Mouse (Mus musculus) c-Kit-positive CD71-negative TER-119-negative erythroid progenitor cells, embryonic 14.5 days (primary cell): ENCODE data around the gene Sytl2.

Source experiments
- DNase-seq: peaks from one replicate; pipeline ENCODE4 v3.0.0-alpha.2; 2013; ENCODE audit warnings: low read depth

Sytl2 gene

DNA sequence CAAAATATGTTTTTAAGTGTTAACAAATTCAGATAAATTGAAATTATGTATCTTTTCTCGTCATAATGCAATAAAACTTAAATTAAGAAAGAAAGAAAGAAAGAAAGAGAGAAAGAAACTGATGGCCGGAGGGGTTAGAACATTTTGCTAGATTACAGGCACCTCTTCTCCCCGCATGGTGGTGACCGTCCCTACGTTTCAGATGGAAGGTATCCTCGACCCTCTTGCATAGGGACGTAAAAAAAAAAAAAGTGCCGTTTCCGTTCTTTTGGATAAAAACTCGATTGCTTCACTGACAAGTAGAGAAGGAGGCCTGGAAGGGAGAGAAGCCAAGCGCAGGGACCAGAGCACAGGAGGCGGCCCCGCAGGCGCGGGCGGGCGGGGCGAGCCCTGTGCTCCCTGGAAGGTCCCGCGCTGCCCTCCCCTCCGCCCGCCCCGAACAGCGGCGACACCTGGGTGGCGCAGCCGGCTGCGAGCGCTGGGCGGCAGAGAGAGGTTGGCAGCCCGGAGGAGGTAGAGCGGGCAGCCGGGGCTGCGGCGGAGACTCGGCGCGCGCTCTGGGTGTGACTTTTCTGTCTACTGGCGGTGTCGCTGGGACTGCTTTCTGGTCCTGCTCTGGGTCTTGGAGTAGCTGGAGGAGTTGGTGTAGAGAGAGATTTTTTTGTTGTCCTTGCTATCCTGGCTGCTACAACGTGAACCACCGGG is at the start of gene Sytl2:
Sytl2 (plus strand) TSS at position 311 of the 705 bp plus-strand sequence.
- no peak for DNase-seq

DNA sequence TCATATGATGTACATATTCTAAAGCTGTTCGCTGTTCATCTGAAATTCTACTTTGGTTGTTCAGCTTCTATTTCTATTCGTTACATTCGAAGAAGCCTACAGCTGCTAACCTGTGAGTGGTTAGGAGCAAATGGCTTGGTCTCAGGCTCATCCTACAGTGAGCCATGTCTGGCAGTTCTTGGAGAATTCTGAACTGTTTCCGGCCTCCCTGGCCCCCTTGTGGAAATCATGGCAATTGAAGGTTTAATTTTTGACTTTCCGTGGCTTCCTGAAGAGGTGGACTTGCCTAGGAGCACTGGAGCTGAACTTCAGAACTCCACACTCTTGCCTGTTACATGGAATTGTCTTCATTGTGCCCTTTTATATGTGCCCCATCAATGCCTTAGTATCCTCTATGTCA is 49.1 kb upstream of the Sytl2 start:
- no peak for DNase-seq

GRCm38 (mm10) chr7:90258701-90259100 is 43.4 kb upstream of the Sytl2 start:
- no peak for DNase-seq

DNA sequence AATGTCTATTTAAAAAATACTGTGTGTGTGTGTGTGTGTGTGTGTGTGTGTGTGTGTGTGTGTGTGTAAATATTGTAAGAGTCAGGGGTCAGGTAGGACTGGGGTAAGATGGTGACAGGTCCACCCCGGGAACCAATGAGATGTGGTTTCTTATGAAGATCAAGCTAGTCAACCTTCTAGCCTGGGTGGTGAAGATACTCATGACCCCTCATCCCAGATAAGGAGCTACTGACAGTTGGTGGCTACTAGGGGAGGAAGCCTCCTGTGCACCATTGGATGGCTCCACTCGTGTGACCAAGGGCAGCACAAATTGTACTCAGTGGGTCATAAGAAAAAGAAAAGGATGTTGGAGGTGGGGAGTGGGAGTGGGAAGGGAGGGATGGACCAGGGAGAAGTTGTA is 42.2 kb upstream of the Sytl2 start:
- DNase-seq = no peak

- no peak for DNase-seq
Observed at GRCm38 (mm10) chr7:90261902-90262599, 40.0 kb upstream of the Sytl2 start.

DNA sequence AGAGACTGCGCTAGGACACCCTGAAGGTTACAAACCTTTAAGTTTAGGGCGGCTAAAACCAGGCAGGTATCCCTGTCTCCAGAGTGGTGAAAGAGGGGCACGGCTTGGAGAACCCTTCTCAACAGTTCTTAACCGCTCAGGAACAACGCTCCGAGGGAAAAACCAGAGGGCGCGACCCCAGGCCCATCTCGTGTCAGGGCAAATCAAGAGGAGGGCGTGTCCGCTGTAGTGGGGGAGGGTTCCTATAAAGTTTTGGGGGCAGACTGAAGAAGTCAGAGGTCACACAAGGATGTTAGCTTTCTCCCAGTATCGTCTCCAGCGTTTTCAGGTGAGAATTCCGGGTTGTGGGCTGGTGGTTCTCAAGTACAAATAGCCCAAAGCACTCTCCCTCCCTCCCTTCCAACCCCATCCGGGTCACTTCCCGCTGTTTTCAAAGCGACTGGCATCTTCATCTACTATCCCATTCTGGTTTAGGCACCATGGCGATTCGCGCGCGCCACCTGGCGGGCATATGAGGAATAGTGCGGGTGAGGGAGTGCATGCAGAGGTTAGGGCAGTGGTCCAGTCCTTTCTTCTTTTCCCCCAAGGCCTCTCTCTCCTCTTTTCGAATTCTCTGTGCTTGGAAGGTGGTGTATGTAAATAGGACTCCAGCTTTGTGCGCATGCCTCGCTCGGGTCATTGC is 36.6 kb upstream of the Sytl2 start, which contains the start of gene Ccdc83:
Ccdc83 (minus strand) TSS at position 489 of the 682 bp plus-strand sequence.
- peak; percentile 57 for DNase-seq

GRCm38 (mm10) chr7:90270141-90270540 is 31.9 kb upstream of the Sytl2 start:
- DNase-seq = no peak

DNA sequence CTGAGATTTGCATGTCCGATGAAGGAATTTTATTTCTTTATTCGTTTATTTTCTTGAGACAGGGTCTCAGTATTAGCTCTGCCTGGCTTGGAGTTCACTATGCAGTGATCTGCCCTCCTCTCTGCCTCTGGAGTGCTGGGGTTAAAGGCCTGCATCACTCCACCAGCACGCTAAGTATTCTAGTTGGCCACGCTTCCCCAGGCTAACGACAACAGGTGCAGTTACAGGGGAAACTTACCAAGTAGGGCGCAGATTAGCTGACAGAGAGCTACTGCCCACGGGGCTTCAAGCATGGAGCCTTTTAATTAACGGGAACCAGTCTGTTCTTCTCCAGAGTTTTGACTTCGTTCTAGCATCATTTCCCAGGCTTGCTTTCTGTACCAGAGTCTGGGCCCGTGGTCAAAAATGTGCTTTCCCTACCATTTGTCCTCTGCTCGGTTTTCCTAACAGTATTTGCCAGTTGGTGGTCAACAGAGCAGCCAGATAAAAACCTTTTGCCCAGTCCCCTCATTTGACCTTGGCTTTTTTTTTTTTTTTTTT is 27.4 kb upstream of the Sytl2 start:
- DNase-seq = no peak

DNA sequence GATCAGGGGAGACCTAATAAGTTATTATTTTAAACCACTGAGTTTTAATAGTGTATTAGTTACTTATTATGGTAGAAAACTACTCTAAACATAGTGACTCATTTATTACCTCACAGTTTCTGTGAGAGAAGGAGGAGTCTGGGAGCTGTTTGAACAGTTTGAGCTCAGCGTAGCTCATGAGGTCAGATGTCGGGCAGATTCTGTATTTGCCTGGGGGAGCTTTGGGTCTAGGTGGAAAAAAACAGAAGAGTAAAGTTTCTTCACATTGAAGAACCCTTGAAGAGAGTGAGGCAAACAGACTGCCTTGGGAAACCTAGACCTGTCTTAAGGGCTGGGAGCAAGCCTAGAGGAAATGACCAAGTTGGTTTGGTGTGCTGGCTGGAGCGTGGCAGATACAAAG is 24.8 kb upstream of the Sytl2 start:
- DNase-seq = no peak

- DNase-seq = no peak
Observed at GRCm38 (mm10) chr7:90277769-90278168, 24.3 kb upstream of the Sytl2 start.

GRCm38 (mm10) chr7:90279136-90279535 is 22.9 kb upstream of the Sytl2 start:
- DNase-seq = no peak

DNA sequence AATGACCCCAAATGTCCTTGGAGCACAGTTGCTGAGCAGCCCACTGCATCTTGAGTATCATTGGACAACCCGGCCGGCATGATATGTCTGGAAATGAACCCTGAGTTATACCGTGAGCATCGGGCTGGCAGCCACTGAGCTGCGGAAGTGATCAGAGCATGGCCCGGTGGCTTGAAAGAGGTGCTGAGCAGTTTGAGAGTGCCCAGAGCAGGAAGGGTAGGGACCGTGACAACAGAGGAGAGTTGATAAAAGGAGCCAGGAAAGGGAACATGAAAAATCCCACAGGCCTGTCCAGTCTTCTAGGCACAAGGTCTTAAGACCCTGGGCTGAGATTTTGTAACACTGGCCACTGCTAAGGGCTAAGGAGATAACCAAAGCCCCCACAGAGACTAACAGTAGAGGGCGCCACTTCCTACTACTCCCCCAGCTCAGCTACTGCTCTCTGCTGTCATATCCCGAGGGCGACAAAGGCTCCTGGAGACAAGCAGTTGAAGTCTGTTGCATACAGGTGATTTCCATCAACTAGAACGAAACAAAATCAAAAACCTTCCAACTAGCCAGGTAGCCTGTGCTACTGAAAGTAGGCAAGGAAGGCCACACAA is 21.7 kb upstream of the Sytl2 start:
- peak; percentile 34 for DNase-seq

GRCm38 (mm10) chr7:90280878-90281277 is 21.2 kb upstream of the Sytl2 start:
- no peak for DNase-seq

GRCm38 (mm10) chr7:90281759-90282546 is 20.1 kb upstream of the Sytl2 start:
- no peak for DNase-seq

GRCm38 (mm10) chr7:90282786-90283185 is 19.3 kb upstream of the Sytl2 start:
- no peak for DNase-seq

DNA sequence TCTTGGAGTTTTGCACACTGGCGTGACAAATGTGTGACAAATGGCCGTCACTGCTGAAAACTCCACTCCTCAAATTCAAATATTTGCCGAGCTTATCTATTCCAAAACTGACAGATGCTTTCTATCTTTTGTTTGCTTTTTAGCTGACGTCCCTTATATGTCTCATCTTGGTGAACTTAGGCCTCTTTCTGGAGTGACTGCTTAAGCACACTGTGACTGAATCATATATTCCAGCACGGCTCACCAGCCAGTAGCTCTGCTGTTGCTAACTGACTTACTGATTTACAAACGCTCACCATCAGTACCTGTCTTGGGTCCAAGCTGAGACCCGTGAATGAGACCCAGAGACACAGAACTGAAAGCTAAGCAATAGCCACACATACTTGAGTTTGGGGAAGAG is 17.3 kb upstream of the Sytl2 start:
- no peak for DNase-seq

DNA sequence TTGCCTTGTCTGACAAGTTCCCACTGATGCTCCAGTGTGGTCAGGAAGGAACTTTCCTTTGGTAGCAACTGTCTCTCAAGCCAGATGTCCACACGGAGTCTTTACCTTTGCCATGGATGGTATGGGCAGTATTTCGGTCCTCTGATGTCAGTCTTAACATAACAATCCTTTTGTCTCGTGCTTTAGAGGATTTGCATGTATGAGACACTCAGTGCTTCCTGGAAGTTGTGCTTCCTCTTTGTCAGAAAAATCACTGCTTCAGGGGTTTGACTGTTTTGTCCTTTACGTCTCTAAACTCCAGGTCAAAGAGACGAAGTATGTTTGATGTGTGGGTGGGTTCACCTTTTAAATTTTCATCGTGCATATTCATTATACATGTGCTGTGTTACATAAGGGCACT is 10.2 kb upstream of the Sytl2 start:
- DNase-seq = no peak

DNA sequence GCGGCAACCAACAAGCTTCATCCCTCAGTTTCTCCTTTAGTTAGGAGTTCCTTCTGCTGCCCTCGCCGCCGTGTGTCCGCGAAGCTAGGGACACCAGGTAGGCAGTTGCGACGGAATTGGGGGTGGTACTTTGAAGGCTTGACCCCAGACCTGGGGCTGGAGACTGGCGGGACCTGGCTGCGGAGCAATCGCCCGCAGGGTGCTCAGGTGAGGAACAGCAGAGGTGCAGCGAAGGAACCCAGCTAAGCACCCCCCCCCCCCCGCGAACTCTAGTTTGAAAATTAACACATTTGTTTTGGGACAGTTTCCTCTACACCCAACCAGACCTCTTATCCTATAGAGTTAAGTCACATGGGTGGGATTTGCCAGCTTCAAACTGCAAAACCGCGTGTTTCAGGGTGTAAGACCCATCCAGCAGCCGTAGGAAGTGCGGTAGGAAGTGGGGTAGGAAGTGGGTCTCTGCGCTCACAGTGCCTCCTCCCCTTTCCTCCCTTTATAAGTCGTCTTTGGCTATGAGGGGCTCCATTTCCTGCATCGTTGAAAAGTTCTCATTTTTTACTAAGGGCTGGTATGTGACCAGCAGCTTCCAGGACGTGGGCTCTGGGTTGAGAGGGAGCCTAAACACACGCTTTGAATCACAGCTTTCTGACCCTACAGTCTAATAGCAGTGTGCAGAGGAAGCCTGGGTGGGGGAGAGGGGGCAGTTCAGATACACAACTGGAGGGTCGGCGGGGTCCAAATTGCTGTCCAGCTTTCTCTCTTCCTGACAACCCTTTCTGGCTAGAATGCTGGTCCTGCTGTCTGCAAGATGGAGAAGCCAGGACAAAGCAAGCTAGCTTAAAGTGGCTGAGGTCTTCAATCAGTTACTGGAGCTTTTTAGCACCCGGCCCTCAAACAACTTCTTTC is 848 bp downstream of the Sytl2 start:
- no peak for DNase-seq

DNA sequence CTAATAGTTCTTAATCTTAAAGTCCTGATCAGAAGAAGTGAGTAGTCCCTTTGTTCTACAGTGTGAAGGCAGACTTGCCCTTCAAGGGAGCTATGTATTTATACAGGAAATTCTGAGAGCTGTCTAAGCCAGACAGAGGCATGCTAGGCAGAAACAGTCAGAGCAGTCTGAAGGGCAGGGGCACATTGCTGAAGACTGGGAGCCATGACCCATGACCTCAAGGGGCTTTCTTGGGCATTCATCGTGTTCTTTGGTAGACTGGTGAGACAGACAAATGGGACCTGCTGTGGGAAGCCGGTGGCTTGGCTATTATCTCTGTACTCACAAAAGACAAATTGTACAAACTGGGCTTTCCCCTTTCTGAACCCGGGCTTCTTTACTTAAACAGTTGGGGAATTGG is 4.0 kb downstream of the Sytl2 start:
- DNase-seq = no peak

DNA sequence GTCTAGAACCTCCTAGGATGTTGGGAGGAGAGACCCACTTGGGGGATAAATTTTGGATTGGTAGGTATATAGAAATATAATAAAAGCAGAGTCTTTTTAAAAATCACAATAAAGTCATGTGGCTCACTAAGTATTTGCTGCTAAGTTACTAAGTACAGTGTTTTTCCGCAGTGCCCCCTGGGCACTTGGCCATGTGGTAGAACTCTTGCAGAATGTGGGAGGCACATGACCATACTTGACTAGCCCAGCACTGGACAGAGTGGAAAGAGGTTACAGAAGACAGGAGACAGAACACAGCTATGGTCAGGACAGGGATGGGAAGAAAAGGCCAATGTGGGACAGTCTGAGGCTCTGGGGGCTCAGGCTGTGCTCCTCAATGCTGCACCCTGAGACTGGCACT is 4.9 kb downstream of the Sytl2 start:
- no peak for DNase-seq

DNA sequence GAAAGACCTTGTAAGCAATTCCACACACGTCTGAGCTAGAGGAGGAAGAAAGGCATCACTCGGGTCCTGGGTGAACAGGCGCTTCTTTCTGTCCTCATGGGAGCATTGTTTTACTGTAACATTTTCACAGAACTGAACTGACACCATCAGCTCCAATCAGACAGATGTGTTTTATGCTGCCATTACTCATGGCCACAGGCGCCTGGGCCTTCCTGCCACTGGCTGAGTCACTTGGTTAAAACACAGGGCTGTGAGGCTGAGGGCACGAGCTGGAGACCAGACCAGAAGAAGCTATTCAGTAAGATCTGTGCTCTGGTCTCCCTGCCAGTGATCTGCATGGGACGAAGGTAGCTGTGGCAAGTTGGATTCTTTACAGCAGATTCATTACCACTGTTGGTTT is 6.0 kb downstream of the Sytl2 start:
- DNase-seq = no peak
